Mouse (Mus musculus): ENCODE measurements around the gene Ppp1r2. TPM values are rescaled to one million over a fixed set of nuclear protein-coding genes. Genes with fewer than 3 reads are reported as not detected.

Ppp1r2 gene
- total and polyA plus RNA-seq, 2 experiments from 2014 or later = 83.5 to 125 TPM

GRCm38 (mm10) chr16:31205187-31205586 is 69.9 kb downstream of the Ppp1r2 start:
- H3K9ac ChIP-seq (replicated peaks; ENCODE audit: low read depth, low read length) = no peak overlapping the region
- H3K4me1 ChIP-seq (ENCODE audit: control insufficient read depth, insufficient read depth) = peaks cover 12% of the 10 kb centered on the region
- H3K9me3 ChIP-seq (replicated peaks; ENCODE audit: control insufficient read depth, low read length) = no peaks in the 10 kb centered on the region
- 89% methylated on average over 8 of the region's 8 CpGs for WGBS
- no peak overlapping the region for H3K27ac ChIP-seq (ENCODE audit: low read depth)
- H3K4me2 ChIP-seq (ENCODE audit: low read depth, low read length) = no peak overlapping the region
- H3K4me3 ChIP-seq (ENCODE audit: low read depth, low read length) = no peak overlapping the region
- ATAC-seq (ENCODE audit: insufficient read depth, low read depth) = no peak
- no peak for TF ChIP-seq EP300 (IDR thresholded peaks at IDR 0.05; ENCODE audit: low read depth)
- no peak for TF ChIP-seq CTCF (IDR thresholded peaks at IDR 0.05; ENCODE audit: low read depth)
- H3K27me3 ChIP-seq (ENCODE audit: control insufficient read depth, insufficient read depth, low read length) = no peaks in the 10 kb centered on the region
- no peaks in the 10 kb centered on the region for H3K36me3 ChIP-seq (replicated peaks; ENCODE audit: control insufficient read depth, insufficient read depth, low read length)
- DNase-seq (ENCODE audit: low spot score) = no peak

- Histone ChIP-seq H3K4me3 (ENCODE audit: low read depth, low read length) (no peak overlapping the region), H3K27me3 (ENCODE audit: control insufficient read depth, insufficient read depth, low read length) (no peaks in the 10 kb centered on the region), H3K4me1 (ENCODE audit: control insufficient read depth, insufficient read depth) (peaks cover 18% of the 10 kb centered on the region), H3K27ac (ENCODE audit: low read depth) (no peak overlapping the region), H3K4me2 (ENCODE audit: low read depth, low read length) (no peak overlapping the region), H3K9ac (replicated peaks; ENCODE audit: low read depth, low read length) (no peak overlapping the region), H3K9me3 (replicated peaks; ENCODE audit: control insufficient read depth, low read length) (no peaks in the 10 kb centered on the region), H3K36me3 (replicated peaks; ENCODE audit: control insufficient read depth, insufficient read depth, low read length) (no peaks in the 10 kb centered on the region)
- no peak for ATAC-seq (ENCODE audit: insufficient read depth, low read depth)
- DNase-seq (ENCODE audit: low spot score) = no peak
- 57% methylated on average over 1 of the region's 1 CpGs for WGBS
- TF ChIP-seq CTCF (IDR thresholded peaks at IDR 0.05; ENCODE audit: low read depth) = no peak
- TF ChIP-seq EP300 (IDR thresholded peaks at IDR 0.05; ENCODE audit: low read depth) = no peak
Observed at GRCm38 (mm10) chr16:31204216-31204615, 70.9 kb downstream of the Ppp1r2 start.

GRCm38 (mm10) chr16:31201704-31202103 is 73.4 kb downstream of the Ppp1r2 start:
- peaks cover 15% of the 10 kb centered on the region for H3K4me1 ChIP-seq (ENCODE audit: control insufficient read depth, insufficient read depth)
- no peaks in the 10 kb centered on the region for H3K9me3 ChIP-seq (replicated peaks; ENCODE audit: control insufficient read depth, low read length)
- peak overlapping the region; percentile 36 for H3K27ac ChIP-seq (ENCODE audit: low read depth)
- peak overlapping the region; percentile 45 for H3K4me2 ChIP-seq (ENCODE audit: low read depth, low read length)
- DNase-seq (ENCODE audit: low spot score) = no peak
- no peak for TF ChIP-seq EP300 (IDR thresholded peaks at IDR 0.05; ENCODE audit: low read depth)
- WGBS = 81% methylated on average over 2 of the region's 2 CpGs
- peak overlapping the region; percentile 84 for H3K4me3 ChIP-seq (ENCODE audit: low read depth, low read length)
- H3K36me3 ChIP-seq (replicated peaks; ENCODE audit: control insufficient read depth, insufficient read depth, low read length) = no peaks in the 10 kb centered on the region
- no peak for ATAC-seq (ENCODE audit: insufficient read depth, low read depth)
- no peak overlapping the region for H3K9ac ChIP-seq (replicated peaks; ENCODE audit: low read depth, low read length)
- H3K27me3 ChIP-seq (ENCODE audit: control insufficient read depth, insufficient read depth, low read length) = no peaks in the 10 kb centered on the region

Small RNAs within 50 kb of the gene (microRNA-seq; reads per million reads assigned to microRNA genes)
- gene Gm27415 = not detected

Other genes with a start within 250 kb of the Ppp1r2 start
- gene Xxylt1, start 193.8 kb downstream of the Ppp1r2 start, total RNA-seq (2014; rRNA removed; ENCODE audit: low replicate concordance) = 13.4 and 16.2 TPM in 2 replicates
- 5.2 and 5.9 TPM in 2 replicates for gene Xxylt1, start 193.8 kb downstream of the Ppp1r2 start, polyA plus RNA-seq (2015; fragmentation: Nextera tagmentation; extraction: Ambion mirVana)
- 12.8 and 13.2 TPM in 2 replicates for gene Acap2, start 74.0 kb downstream of the Ppp1r2 start, total RNA-seq (2014; rRNA removed; ENCODE audit: low replicate concordance)
- gene Acap2, start 74.0 kb downstream of the Ppp1r2 start, polyA plus RNA-seq (2015; fragmentation: Nextera tagmentation; extraction: Ambion mirVana) = 7.0 and 7.1 TPM in 2 replicates
- gene Apod, start 39.5 kb upstream of the Ppp1r2 start, total RNA-seq (2014; rRNA removed; ENCODE audit: low replicate concordance) = not detected in 2 replicates
- 0.51 and 0.75 TPM in 2 replicates for gene Apod, start 39.5 kb upstream of the Ppp1r2 start, polyA plus RNA-seq (2015; fragmentation: Nextera tagmentation; extraction: Ambion mirVana)
- 9.5 and 13.6 TPM in 2 replicates for gene Bdh1, start 147.0 kb upstream of the Ppp1r2 start, total RNA-seq (2014; rRNA removed; ENCODE audit: low replicate concordance)
- 3.0 and 4.2 TPM in 2 replicates for gene Bdh1, start 147.0 kb upstream of the Ppp1r2 start, polyA plus RNA-seq (2015; fragmentation: Nextera tagmentation; extraction: Ambion mirVana)